Mouse (Mus musculus): ENCODE results near the gene Prkaa1. TPM values are rescaled to one million over a fixed set of nuclear protein-coding genes. Genes with fewer than 3 reads are reported as not detected.
A peak's percentile ranks its signal among the peaks of the same experiment; 100 is the strongest.

Gene Prkaa1
- polyA plus RNA-seq, 1 experiment from 2014 or later, result 17.1 TPM

DNA sequence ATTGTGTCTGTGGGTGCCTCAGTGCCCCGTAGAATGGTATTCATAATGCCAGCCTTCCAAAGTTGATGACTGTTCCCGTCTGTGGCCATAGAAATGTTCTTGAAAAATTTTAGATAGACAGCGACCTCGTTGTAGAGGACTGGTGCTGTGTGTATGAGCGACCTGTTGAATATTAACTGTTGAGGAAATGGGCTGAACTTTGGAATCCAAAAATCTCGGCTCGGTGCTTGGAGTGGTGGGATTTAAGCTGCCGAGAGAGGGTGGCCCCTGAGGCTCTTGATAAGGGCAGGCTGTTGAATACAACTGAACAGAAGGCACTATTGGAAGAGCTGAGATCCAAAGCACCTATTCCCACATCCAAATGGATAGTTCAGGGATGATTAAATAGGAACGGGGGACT lies 11.0 kb downstream of the Prkaa1 start:
- Histone ChIP-seq H3K4me3 (ENCODE audit: low read length) (no peak overlapping the region), H3K4me1 (ENCODE audit: control insufficient read depth, insufficient read depth, low read length) (peaks cover 19% of the 10 kb centered on the region), H3K9me3 (replicated peaks; ENCODE audit: control insufficient read depth, low read length) (no peaks in the 10 kb centered on the region), H3K9ac (ENCODE audit: low read length) (no peak overlapping the region), H3K36me3 (ENCODE audit: control insufficient read depth, insufficient read depth) (no peaks in the 10 kb centered on the region), H3K27ac (ENCODE audit: low read length) (no peak overlapping the region), H3K4me2 (ENCODE audit: low read depth, low read length) (no peak overlapping the region), H3K27me3 (ENCODE audit: control insufficient read depth, insufficient read depth, low read length) (no peaks in the 10 kb centered on the region)
- ATAC-seq (replicated peaks; ENCODE audit: extremely low read depth, insufficient read depth, low FRiP score), result no peak
- WGBS, result 47% methylated on average over 9 of the region's 9 CpGs

DNA sequence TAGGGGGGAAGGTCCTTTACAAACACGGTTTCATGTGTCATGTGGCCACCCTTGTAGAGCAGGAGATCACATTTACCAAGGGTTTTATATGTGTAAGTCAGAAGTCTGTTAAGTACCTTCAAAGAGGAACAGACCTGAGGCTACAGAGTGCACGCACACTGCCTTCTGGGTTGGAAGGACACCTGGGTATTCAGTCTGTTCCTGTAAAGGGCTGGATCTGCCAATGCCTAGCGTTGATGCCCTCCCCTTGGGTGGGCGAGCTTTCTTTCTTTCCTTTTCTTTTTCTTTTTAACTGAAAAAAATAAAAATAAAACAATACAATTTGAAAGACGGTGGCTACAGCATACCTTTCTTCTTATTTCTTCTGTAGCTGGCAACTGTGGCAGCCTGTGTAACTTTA lies 11.4 kb downstream of the Prkaa1 start:
- no peak overlapping the region for H3K4me2 ChIP-seq (ENCODE audit: low read depth, low read length)
- WGBS, result 75% methylated on average over 5 of the region's 5 CpGs
- no peaks in the 10 kb centered on the region for H3K27me3 ChIP-seq (ENCODE audit: control insufficient read depth, insufficient read depth, low read length)
- H3K4me1 ChIP-seq (ENCODE audit: control insufficient read depth, insufficient read depth, low read length), result peaks cover 19% of the 10 kb centered on the region
- no peak overlapping the region for H3K4me3 ChIP-seq (ENCODE audit: low read length)
- H3K36me3 ChIP-seq (ENCODE audit: control insufficient read depth, insufficient read depth), result no peaks in the 10 kb centered on the region
- no peak overlapping the region for H3K27ac ChIP-seq (ENCODE audit: low read length)
- H3K9ac ChIP-seq (ENCODE audit: low read length), result no peak overlapping the region
- ATAC-seq (replicated peaks; ENCODE audit: extremely low read depth, insufficient read depth, low FRiP score), result no peak
- no peaks in the 10 kb centered on the region for H3K9me3 ChIP-seq (replicated peaks; ENCODE audit: control insufficient read depth, low read length)

DNA sequence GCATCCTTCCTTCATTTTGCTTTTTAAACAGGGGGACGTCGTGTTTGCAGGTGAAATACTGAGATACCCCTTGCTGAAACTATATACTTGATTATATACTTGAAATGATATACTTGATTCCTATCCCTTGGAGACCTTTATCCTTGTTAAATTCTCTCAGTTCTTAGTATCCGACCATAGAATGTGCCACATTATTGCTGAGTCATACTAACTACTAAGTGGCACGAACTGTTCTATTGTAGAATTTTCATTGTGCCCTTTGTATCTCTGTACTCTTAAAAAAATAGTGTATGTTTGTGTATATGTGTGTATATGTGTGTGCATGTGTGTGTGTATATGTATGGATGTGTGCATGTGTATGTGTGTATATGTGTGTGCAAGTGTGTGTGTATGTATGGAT lies 12.7 kb downstream of the Prkaa1 start:
- 86% methylated on average over 4 of the region's 4 CpGs for WGBS
- Histone ChIP-seq H3K4me2 (ENCODE audit: low read depth, low read length) (no peak overlapping the region), H3K4me1 (ENCODE audit: control insufficient read depth, insufficient read depth, low read length) (peaks cover 19% of the 10 kb centered on the region), H3K27ac (ENCODE audit: low read length) (no peak overlapping the region), H3K9ac (ENCODE audit: low read length) (no peak overlapping the region), H3K27me3 (ENCODE audit: control insufficient read depth, insufficient read depth, low read length) (no peaks in the 10 kb centered on the region), H3K4me3 (ENCODE audit: low read length) (no peak overlapping the region), H3K36me3 (ENCODE audit: control insufficient read depth, insufficient read depth) (no peaks in the 10 kb centered on the region), H3K9me3 (replicated peaks; ENCODE audit: control insufficient read depth, low read length) (no peaks in the 10 kb centered on the region)
- no peak for ATAC-seq (replicated peaks; ENCODE audit: extremely low read depth, insufficient read depth, low FRiP score)

DNA sequence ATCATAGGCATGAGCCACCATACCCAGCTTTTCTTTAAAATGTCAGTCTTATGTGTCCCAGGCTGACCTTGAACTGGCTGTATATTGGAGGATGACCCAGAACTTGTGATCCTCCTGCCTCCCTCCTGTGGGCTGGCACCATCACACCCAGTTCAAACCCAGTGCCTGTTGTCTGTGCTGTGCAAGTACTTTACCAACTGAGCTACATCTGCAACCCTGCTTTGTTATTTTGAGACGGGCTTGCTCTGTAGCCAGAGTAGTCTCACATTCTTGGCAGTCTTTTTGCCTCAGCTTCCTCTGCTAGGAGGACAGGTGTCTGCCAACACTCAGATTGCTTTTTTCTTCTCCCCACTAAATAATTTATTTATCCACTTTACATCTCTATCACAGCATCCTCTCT lies 13.7 kb downstream of the Prkaa1 start:
- Histone ChIP-seq H3K4me2 (ENCODE audit: low read depth, low read length) (no peak overlapping the region), H3K9ac (ENCODE audit: low read length) (no peak overlapping the region), H3K9me3 (replicated peaks; ENCODE audit: control insufficient read depth, low read length) (no peaks in the 10 kb centered on the region), H3K27me3 (ENCODE audit: control insufficient read depth, insufficient read depth, low read length) (no peaks in the 10 kb centered on the region), H3K4me3 (ENCODE audit: low read length) (no peak overlapping the region), H3K36me3 (ENCODE audit: control insufficient read depth, insufficient read depth) (no peaks in the 10 kb centered on the region), H3K4me1 (ENCODE audit: control insufficient read depth, insufficient read depth, low read length) (peaks cover 19% of the 10 kb centered on the region), H3K27ac (ENCODE audit: low read length) (no peak overlapping the region)
- ATAC-seq (replicated peaks; ENCODE audit: extremely low read depth, insufficient read depth, low FRiP score), result no peak
- 20% methylated on average over 1 of the region's 1 CpGs for WGBS

DNA sequence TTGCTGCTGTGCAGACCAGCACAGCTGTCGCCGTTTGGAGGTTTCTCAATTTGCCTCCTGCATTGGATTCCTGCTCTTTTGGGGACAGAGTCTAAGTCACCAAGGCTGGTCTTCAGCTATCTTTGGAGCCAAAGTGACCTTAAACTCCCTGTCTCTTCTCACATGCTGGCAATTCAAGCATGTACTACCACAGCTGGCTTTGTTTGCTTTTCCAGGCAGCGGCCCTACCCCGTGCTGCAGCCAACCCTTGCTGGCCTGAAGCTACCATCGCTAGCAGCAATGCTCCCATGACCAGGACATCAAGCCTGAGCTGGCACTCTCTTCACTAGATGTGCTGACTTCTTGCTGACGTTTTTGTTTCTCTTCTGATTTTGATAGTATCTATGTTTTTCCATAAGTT lies 15.2 kb downstream of the Prkaa1 start:
- no peak overlapping the region for H3K4me2 ChIP-seq (ENCODE audit: low read depth, low read length)
- ATAC-seq (replicated peaks; ENCODE audit: extremely low read depth, insufficient read depth, low FRiP score), result no peak

DNA sequence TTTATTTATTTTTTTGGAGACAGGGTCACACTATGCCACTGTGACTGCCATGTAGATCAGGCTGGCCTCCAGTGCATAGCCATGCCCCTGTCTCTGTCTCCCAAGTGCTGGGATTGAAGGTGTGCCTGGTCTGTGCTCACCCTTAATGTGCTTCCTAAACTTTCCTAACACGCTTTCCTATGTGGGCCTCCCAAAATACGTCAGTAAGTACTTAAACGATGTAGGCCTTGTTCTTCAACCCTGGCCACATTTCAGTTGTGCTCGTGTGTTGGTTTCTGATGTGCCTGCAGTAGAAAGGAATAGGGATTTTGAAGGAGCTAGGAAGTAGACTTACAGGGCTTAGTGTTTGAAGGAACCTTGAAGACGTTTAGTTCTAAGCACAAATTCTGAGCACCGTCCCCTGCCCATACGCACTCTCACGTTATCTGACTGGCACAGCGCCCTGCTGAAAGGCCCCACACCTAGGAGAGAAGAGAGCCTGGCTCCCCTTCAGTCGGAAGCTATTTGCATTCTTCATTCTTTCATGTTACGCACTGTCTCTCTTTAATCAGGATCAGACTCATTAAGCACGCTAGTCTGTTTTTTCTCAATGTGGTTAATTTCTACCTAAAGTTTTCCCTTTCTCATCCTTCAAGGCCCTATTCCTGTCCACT lies 21.6 kb downstream of the Prkaa1 start:
- Histone ChIP-seq H3K9ac (ENCODE audit: low read length) (no peak overlapping the region), H3K36me3 (ENCODE audit: control insufficient read depth, insufficient read depth) (peaks cover 14% of the 10 kb centered on the region), H3K4me1 (ENCODE audit: control insufficient read depth, insufficient read depth, low read length) (no peaks in the 10 kb centered on the region), H3K4me2 (ENCODE audit: low read depth, low read length) (no peak overlapping the region), H3K9me3 (replicated peaks; ENCODE audit: control insufficient read depth, low read length) (no peaks in the 10 kb centered on the region), H3K27me3 (ENCODE audit: control insufficient read depth, insufficient read depth, low read length) (no peaks in the 10 kb centered on the region), H3K27ac (ENCODE audit: low read length) (no peak overlapping the region), H3K4me3 (ENCODE audit: low read length) (no peak overlapping the region)
- ATAC-seq (replicated peaks; ENCODE audit: extremely low read depth, insufficient read depth, low FRiP score), result no peak
- 69% methylated on average over 12 of the region's 12 CpGs for WGBS

More for the DNA sequence above, 15.2 kb downstream of the Prkaa1 start:
- H3K27me3 ChIP-seq (ENCODE audit: control insufficient read depth, insufficient read depth, low read length), result no peaks in the 10 kb centered on the region
- H3K27ac ChIP-seq (ENCODE audit: low read length), result no peak overlapping the region
- WGBS, result 66% methylated on average over 6 of the region's 6 CpGs
- no peaks in the 10 kb centered on the region for H3K9me3 ChIP-seq (replicated peaks; ENCODE audit: control insufficient read depth, low read length)
- H3K4me1 ChIP-seq (ENCODE audit: control insufficient read depth, insufficient read depth, low read length), result peaks cover 19% of the 10 kb centered on the region
- H3K9ac ChIP-seq (ENCODE audit: low read length), result no peak overlapping the region
- H3K4me3 ChIP-seq (ENCODE audit: low read length), result no peak overlapping the region
- peaks cover under 1% of the 10 kb centered on the region for H3K36me3 ChIP-seq (ENCODE audit: control insufficient read depth, insufficient read depth)

DNA sequence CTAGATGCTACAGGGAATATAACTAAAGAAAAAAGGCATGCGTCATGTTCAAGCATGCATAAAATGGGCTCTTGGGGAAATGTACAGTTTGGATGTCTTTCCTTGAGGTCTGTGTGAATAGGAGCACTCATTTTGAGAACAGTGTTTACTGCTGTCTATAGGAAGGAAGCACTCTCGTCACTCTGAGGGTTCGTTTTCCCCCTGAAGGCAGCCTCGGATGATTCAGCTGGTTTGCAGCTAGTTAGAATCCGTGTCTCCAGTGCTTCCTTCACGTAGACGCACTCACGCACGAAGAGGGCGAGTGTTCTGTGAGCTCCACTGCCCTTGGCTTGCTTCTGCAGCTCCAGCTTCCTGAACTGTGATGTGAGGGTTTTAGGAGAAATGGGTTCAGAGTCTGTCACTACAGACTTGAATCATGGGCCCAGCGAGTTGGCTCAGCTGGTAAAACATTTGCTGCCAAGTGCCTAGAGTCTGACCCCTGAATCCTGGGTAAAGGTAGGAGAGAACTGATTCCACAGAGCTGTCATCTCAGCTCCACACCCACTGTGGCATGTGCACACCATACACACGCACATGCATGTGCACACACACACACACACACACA lies 29.7 kb downstream of the Prkaa1 start:
- Histone ChIP-seq H3K9ac (ENCODE audit: low read length) (no peak overlapping the region), H3K4me1 (ENCODE audit: control insufficient read depth, insufficient read depth, low read length) (no peaks in the 10 kb centered on the region), H3K4me3 (ENCODE audit: low read length) (no peak overlapping the region), H3K9me3 (replicated peaks; ENCODE audit: control insufficient read depth, low read length) (no peaks in the 10 kb centered on the region), H3K27me3 (ENCODE audit: control insufficient read depth, insufficient read depth, low read length) (no peaks in the 10 kb centered on the region), H3K27ac (ENCODE audit: low read length) (no peak overlapping the region), H3K36me3 (ENCODE audit: control insufficient read depth, insufficient read depth) (peaks cover 53% of the 10 kb centered on the region), H3K4me2 (ENCODE audit: low read depth, low read length) (no peak overlapping the region)
- ATAC-seq (replicated peaks; ENCODE audit: extremely low read depth, insufficient read depth, low FRiP score), result no peak
- WGBS, result 87% methylated on average over 12 of the region's 12 CpGs

DNA sequence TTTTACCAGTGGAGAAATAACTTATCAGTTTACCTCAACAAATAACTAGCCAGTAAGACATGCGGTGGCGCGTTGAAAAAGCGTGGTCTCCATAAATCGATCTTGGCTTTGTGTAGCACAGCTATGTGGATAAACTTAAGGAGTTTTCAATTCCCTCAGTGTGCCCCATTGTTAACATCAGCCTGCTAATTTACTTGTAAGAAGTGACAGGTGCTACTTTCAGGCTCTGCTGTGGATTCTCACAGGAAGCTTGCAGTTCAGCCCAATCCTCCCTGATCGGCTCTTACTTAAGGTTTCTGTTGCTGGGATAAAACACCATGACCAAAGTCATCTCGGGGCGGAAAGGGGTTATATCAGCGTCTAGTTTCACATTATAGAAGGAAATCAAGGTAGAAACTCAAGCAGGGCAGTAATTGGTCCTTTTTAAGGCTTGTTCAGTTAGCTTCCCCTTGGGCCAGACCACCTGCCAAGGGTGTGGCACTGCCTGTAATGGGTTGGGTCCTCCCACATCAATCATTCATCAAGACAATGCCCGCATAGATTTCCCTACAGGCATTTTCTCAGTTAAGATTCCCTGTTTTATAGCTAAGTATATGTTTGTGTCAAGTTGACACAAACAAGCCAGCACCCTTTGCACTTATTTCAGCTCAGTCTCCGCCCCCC lies 41.1 kb downstream of the Prkaa1 start:
- H3K9me3 ChIP-seq (replicated peaks; ENCODE audit: control insufficient read depth, low read length), result no peaks in the 10 kb centered on the region
- H3K27ac ChIP-seq (ENCODE audit: low read length), result peak overlapping the region; percentile 75
- peaks cover 12% of the 10 kb centered on the region for H3K4me1 ChIP-seq (ENCODE audit: control insufficient read depth, insufficient read depth, low read length)
- H3K4me3 ChIP-seq (ENCODE audit: low read length), result peak overlapping the region; percentile 79
- H3K9ac ChIP-seq (ENCODE audit: low read length), result peak overlapping the region; percentile 81
- H3K36me3 ChIP-seq (ENCODE audit: control insufficient read depth, insufficient read depth), result peaks cover 4% of the 10 kb centered on the region
- 42% methylated on average over 11 of the region's 11 CpGs for WGBS
- peak; percentile 24; the same call in 1 of the 2 replicates for ATAC-seq (replicated peaks; ENCODE audit: extremely low read depth, insufficient read depth, low FRiP score)
- no peaks in the 10 kb centered on the region for H3K27me3 ChIP-seq (ENCODE audit: control insufficient read depth, insufficient read depth, low read length)
- peak overlapping the region; percentile 89 for H3K4me2 ChIP-seq (ENCODE audit: low read depth, low read length)

Data from heart, embryonic 16.5 days (tissue).